Mouse (Mus musculus) olfactory bulb, adult 2 months (tissue): Measurements from ENCODE around the gene Trio.

ENCODE experiments used
- CTCF ChIP-seq: fragments of 200-500 bp; IDR thresholded peaks from 2 replicates; pipeline ENCODE4 v1.5.1; 2012; ENCODE audit warnings: low read depth, mild to moderate bottlenecking, low read length, moderate library complexity; ENCODE audit not compliant: insufficient read depth
- POLR2A ChIP-seq: fragments of 200-500 bp; IDR thresholded peaks from 2 replicates; pipeline ENCODE4 v1.6.1; 2012; ENCODE audit warnings: mild to moderate bottlenecking, low read depth, low read length, moderate library complexity; ENCODE audit not compliant: insufficient read depth

DNA sequence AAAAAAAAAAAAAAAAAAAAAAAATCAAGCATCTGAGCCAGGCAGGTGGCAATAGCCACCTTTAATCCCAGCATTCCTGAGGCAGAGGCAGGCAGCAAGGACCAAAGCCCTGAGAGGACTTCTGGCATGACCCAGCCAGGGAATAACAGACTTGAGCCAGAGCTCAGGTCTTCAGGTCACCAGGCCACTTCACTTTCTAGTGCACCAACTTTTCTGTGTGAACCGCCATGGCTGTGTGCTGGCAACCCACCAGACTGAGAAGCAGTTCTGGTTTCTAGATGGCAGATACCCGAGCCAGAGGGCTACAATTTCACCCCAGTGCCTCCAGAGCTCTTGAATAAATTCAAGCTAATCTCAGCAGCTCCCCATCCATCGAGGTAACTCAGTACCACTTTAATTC, 104.9 kb downstream of the Trio start:
- TF ChIP-seq POLR2A = no peak
- no peak for TF ChIP-seq CTCF
